Mouse (Mus musculus): Measurements from ENCODE around the gene Ccdc57.

Ccdc57 gene

DNA sequence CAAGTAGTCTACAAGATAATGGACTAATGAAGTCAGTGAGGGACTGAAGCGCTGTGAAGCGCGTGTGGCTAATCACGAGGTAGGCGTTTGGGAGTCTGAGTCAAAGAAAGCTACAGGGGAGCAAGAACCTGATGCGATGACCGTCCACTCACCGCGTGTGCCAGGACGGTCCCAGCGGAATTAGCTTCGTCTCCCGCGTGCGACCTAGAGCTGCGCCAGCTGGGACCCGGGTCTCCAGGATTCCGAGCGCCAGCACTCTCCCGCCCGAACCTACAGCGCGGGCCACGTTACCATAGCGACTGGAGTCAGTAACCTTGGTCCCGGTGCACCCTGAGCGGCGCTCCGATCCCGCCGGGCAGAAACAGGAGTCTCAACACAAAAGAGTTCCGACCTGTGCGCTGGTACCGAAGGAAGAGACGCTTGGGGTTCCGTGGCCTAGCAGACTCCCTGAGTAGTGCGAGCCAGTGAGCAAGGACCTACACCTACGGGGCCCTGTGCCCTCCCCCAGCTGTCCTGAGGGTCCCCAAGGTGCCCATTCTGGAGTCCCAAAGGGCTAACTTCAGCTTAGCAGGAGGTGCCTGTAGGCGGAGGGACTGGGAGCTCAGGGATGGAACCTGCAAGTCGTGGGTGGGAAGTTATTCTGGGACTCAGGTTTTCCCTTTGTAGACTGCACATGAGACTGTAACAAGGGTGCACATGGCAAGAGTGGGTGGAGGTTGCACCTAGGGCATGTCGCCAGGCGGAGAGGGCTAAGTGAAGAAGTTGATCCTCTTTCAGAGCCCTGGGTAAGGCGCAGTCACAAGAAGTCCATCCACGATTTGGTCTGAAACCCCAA is at the start of gene Ccdc57:
Gene Ccdc57 (minus strand): TSS at position 309 of the 835 bp plus-strand sequence.
- Histone ChIP-seq H3K36me3 (ENCODE audit: control insufficient read depth, insufficient read depth, low read length, poor library complexity, severe bottlenecking) (no peaks in the 10 kb centered on the region), H3K27me3 (ENCODE audit: control insufficient read depth, insufficient read depth, low read length, poor library complexity, severe bottlenecking) (no peaks in the 10 kb centered on the region)
- peak; percentile 81 for DNase-seq (ENCODE audit: low read depth, low spot score)

DNA sequence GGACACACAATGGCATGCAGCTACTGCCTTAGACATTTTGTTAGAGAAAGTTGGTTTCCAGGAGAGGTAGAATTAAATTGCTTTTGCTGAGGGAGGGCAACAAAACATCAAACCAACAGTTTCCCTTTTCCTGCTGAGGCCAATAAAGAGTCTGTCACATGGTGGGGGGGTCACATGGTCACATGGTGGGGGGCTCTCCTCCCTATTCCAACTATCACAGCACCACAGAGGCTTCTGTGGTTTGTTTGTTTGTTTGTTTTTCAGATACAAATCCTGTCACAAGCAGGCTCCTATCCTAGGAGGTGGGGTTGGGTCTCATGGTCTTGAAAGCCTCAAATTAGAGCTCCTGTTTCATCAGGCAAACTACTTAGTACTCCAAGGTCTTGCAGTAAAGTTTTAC is 49.8 kb upstream of the Ccdc57 start:
- Histone ChIP-seq H3K36me3 (ENCODE audit: control insufficient read depth, insufficient read depth, low read length, poor library complexity, severe bottlenecking) (peaks cover 10% of the 10 kb centered on the region), H3K27me3 (ENCODE audit: control insufficient read depth, insufficient read depth, low read length, poor library complexity, severe bottlenecking) (no peaks in the 10 kb centered on the region)
- DNase-seq (ENCODE audit: low read depth, low spot score): no peak

DNA sequence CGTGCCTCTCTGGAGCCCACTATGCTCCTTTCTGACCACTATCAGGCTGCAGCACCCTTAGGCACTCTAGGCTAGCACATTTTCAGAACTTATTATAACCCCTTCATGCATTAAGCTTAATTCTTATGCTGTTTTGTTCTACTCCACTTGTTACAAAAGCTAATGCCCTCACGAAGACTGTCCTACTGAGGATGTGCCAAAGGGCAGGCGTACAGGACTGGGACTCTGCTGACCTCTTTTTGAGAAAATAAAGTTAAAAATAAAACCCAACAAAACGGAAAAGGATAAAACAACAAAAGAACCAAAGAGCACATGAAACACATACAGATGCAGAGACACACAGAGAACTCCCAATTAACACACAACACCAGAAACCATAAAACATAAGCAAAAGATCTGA is 49.0 kb upstream of the Ccdc57 start:
- H3K27me3 ChIP-seq (ENCODE audit: control insufficient read depth, insufficient read depth, low read length, poor library complexity, severe bottlenecking): no peaks in the 10 kb centered on the region; the same call in 1 of the 2 replicates
- no peak for DNase-seq (ENCODE audit: low read depth, low spot score)
- H3K36me3 ChIP-seq (ENCODE audit: control insufficient read depth, insufficient read depth, low read length, poor library complexity, severe bottlenecking): peaks cover 10% of the 10 kb centered on the region

DNA sequence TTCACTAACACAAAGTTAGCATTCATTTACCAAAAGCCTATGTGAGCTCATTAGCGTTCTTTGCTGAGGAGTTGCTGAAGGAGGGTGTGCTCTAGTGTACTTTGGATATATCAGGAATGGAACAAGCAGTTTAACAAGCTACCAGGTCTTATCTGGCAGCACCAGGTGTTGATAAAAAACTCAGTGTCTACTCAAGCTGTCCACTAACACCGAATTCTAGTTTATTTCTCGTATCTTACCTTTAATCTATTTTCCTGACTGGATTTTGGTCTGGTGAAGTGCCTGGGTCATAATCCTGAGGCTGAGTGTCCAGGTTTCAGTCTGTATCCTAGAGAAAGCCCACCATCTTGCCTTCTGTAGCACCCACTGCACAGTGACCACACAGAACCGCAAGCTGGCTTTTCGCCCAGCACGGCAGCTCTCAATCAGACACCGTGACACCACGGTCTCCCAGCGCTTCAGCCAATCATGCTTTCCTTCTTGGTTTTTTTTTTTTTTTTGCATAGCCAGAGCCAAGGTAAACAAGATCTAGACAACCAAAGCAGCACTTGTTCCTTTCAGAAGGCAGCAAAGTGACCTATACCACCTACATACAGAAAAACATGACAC is 47.9 kb upstream of the Ccdc57 start:
- DNase-seq (ENCODE audit: low read depth, low spot score): no peak
- peaks cover 10% of the 10 kb centered on the region for H3K36me3 ChIP-seq (ENCODE audit: control insufficient read depth, insufficient read depth, low read length, poor library complexity, severe bottlenecking)

DNA sequence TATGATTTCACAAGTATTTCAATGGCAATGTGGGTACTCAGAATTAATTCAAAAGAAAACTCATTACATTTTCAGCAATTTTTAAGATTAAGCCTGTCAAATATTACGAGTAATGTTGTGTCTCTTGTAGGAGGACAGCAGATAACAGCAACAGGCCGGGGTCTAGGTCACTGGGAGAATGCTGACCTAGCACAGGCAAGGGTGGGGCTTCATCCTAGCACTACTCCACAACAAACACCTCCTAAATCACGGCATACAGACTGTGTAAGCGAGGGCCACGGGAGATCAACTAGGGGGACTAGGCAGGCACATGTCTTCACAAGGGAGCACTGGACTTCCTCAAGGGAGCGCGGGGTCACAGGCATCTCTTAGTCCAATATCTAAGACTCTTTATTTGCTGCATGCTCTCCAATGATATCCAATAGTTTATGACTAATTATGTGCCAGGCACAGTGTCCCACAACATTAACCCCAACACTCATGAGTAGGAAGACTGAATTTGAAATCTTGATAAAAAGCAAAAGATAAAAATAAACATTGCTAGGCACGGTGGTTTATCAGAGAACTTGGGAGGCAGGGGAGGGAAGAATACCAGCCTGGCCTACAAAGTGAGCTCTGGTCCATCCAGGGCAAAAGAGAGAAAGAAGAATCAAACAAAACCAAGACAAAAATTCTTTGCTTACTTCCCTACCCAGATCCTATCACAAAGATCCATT is 47.2 kb upstream of the Ccdc57 start:
- peaks cover 10% of the 10 kb centered on the region for H3K36me3 ChIP-seq (ENCODE audit: control insufficient read depth, insufficient read depth, low read length, poor library complexity, severe bottlenecking)
- no peak for DNase-seq (ENCODE audit: low read depth, low spot score)
- H3K27me3 ChIP-seq (ENCODE audit: control insufficient read depth, insufficient read depth, low read length, poor library complexity, severe bottlenecking): no peaks in the 10 kb centered on the region; the same call in 1 of the 2 replicates

More for the DNA sequence above, 47.9 kb upstream of the Ccdc57 start:
- H3K27me3 ChIP-seq (ENCODE audit: control insufficient read depth, insufficient read depth, low read length, poor library complexity, severe bottlenecking): no peaks in the 10 kb centered on the region; the same call in 1 of the 2 replicates

DNA sequence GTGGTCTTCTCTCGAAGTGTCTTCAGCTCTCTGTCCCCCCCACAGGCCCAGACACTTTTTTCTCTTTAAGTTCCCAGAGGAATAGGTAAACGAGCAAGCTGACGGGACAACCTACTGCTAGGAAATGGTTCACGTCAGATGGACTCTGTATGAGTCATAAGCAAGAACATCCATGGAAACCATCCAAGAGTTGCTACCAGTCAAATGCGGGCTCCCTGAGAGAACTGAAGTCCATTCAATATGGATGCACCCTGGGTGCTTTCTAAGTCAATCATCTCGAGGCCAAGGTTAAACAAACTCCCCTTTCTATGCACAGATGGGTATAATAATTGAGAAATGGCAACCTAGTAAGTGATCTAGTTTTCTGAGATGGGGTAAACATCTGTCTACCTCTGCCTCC is 40.6 kb upstream of the Ccdc57 start:
- Histone ChIP-seq H3K27me3 (ENCODE audit: control insufficient read depth, insufficient read depth, low read length, poor library complexity, severe bottlenecking) (no peaks in the 10 kb centered on the region; the same call in 1 of the 2 replicates), H3K36me3 (ENCODE audit: control insufficient read depth, insufficient read depth, low read length, poor library complexity, severe bottlenecking) (peaks cover 10% of the 10 kb centered on the region)
- no peak for DNase-seq (ENCODE audit: low read depth, low spot score)

DNA sequence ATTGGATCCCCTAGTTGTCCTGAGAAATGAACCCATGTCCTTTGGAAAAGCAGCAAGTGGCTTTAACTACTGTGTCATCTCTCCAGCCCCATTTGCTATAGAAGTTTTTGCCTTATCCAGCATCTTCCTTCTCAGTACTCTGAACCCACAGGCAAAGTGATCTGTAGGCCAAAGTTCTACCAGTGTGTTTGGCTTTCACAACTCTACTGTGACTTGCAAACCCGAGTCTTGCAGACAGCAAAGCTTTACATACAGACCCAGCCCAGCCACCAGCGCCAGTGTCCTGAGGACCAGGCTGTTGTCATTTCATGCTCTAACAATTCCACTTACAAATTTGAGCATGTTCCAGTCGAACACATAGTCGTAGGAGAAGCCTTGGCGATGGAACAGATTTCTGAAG is 38.6 kb upstream of the Ccdc57 start:
- no peak for DNase-seq (ENCODE audit: low read depth, low spot score)
- H3K27me3 ChIP-seq (ENCODE audit: control insufficient read depth, insufficient read depth, low read length, poor library complexity, severe bottlenecking): no peaks in the 10 kb centered on the region
- peaks cover 17% of the 10 kb centered on the region for H3K36me3 ChIP-seq (ENCODE audit: control insufficient read depth, insufficient read depth, low read length, poor library complexity, severe bottlenecking)

DNA sequence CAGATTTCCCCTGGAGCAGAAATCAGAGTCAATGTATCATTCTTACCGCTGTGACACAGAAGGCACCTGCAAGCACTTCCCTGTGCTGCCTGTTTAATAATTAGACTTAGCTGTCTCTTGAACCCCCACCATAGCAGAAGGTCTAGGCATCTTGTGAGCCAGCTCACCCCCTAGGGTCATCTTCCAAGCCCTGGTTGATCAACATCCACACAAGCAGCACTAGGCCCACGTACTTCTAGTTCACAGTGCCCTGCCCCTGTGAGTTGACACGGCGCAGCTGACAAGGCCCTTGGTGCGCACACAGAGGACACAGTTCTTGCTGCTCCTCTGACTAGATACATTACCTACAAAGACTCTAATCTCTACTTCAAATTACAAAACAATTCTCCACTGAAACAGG is 37.1 kb upstream of the Ccdc57 start:
- no peak for DNase-seq (ENCODE audit: low read depth, low spot score)
- Histone ChIP-seq H3K27me3 (ENCODE audit: control insufficient read depth, insufficient read depth, low read length, poor library complexity, severe bottlenecking) (no peaks in the 10 kb centered on the region), H3K36me3 (ENCODE audit: control insufficient read depth, insufficient read depth, low read length, poor library complexity, severe bottlenecking) (peaks cover 20% of the 10 kb centered on the region)

DNA sequence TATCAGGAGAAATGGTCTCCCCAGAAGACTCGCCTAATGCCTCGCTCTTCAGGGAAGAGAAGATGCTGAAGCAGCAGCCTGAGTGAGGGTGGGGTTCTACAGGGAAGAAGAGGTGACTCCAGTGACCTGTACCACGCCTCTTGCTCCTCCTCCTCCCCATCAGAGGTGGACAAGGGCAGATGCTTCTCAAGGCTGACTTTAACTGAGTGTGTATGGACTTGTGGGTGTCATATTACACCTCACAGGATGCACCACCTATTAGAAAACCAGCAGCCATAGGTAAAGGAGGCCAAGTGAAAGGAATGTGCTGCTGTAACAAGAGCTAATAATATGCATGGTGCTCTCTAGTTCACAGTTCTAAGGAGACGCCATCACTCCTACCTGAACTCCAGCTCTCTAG is 32.9 kb upstream of the Ccdc57 start:
- no peak for DNase-seq (ENCODE audit: low read depth, low spot score)
- Histone ChIP-seq H3K36me3 (ENCODE audit: control insufficient read depth, insufficient read depth, low read length, poor library complexity, severe bottlenecking) (peaks cover 18% of the 10 kb centered on the region), H3K27me3 (ENCODE audit: control insufficient read depth, insufficient read depth, low read length, poor library complexity, severe bottlenecking) (no peaks in the 10 kb centered on the region)

DNA sequence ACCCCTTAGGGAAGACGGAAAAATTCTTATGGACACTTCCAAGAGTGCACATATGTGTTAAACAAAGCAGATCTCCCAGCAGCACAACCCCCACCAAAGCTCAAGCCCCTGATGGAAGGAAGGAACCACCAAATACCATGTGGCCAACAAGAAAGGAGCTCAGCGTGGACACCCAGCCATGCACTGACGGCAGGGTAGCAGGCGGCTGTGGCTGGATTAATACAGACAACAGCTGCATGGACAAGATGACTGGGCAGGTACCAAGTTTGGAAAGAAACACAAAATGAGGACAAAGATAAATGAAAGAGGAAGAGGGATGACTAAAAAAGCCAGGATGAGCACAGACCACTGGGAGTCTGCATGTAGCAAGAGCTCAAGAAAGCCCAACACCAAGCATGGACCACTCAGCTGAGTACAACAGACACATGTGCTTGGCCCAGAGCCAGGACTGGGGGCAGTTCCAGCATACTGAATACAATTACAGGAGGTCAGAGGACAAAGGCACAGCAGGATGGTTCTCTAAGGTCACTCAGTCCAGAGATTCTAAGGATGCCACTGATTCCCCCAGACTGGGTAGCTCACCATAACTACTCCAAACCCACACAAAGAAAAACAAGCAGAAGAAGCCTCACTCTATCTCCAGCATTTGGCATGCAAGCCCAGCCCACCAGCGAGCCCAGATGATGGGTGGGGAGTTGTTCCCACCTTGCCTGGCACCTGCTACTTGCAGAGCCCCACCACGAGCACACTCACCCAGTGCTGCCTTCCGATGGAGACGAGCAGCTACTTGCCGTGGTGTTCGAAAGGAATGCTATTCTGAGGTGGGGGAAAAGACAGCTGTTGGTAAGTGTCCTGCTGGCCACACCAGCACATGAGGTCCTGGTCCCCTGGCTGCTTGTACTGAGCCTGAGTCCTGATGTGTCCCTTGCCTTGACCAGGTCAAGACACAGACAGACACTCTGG is 31.8 kb upstream of the Ccdc57 start:
- Histone ChIP-seq H3K27me3 (ENCODE audit: control insufficient read depth, insufficient read depth, low read length, poor library complexity, severe bottlenecking) (no peaks in the 10 kb centered on the region), H3K36me3 (ENCODE audit: control insufficient read depth, insufficient read depth, low read length, poor library complexity, severe bottlenecking) (peaks cover 16% of the 10 kb centered on the region)
- DNase-seq (ENCODE audit: low read depth, low spot score): no peak

DNA sequence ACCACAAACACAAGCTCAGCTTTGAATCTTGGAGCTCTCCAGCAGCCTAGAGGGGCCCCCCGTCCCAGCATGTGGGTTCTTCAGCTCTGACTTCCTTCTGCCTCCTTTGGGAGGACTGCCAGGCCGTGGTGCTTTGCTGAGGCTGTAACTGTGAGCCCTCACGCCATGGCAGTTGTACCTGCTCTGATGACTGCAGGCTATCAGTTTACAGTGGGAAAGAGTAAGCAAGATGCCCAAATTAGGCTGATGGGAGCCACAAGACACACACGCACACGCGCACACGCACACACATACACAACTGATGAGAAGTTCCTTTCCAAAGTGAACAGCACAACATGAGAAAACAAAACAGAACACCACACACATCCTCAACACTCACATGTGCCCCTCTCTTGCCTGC is 30.2 kb upstream of the Ccdc57 start:
- DNase-seq (ENCODE audit: low read depth, low spot score): no peak
- Histone ChIP-seq H3K36me3 (ENCODE audit: control insufficient read depth, insufficient read depth, low read length, poor library complexity, severe bottlenecking) (peaks cover 13% of the 10 kb centered on the region), H3K27me3 (ENCODE audit: control insufficient read depth, insufficient read depth, low read length, poor library complexity, severe bottlenecking) (no peaks in the 10 kb centered on the region)

DNA sequence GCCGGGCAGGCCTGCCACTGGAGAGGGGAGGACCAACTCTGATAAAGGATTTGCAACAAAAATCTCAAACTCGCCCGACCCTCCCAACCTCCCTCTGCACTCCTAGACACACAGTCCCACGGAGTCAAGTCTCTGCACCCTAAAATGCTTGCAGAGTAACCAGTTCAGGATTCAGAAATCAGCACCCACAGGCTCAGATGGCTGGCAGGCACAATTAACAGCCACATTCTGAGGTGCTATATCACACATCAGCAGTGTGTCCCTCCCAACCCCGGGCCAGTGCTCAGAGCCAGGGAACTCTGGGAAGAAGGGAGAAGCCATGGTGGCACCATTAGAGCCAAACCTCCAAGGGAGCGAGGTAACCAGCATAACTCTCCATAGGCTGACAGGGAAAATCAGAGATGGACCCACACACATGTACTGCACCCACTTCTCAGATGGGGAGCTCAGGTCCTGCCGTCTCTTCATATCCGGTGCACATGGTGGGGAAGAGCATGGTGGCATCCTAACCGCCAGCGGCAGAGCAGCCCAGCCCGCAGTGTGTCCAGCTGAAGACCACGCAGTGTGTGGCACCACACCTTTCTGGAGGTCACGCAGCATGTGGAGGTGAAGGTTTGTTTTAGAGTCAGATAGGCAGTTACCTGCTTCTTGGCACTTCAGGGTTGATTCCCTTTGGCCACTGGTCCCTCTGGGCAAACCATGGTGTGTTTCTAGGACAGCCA is 29.5 kb upstream of the Ccdc57 start:
- Histone ChIP-seq H3K27me3 (ENCODE audit: control insufficient read depth, insufficient read depth, low read length, poor library complexity, severe bottlenecking) (no peaks in the 10 kb centered on the region), H3K36me3 (ENCODE audit: control insufficient read depth, insufficient read depth, low read length, poor library complexity, severe bottlenecking) (peaks cover 11% of the 10 kb centered on the region)
- no peak for DNase-seq (ENCODE audit: low read depth, low spot score)

DNA sequence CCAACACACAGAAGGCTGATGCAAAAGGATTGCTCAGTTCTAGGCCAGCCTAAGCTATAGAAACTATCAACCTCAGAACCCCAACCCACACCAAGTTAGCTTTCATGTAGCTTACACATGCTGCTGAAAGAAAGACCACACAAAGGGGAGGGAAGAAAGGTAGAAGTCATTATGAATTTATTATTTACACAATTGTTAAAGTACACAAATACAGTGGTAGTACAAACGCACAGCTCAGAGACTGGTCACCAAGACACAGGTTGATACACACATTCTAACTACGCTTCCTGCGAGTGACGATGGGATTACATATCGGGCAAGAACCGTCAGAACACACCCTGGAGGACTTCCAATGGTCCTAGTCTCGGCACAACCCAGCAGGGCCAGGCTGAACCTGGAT is 28.9 kb upstream of the Ccdc57 start:
- no peak for DNase-seq (ENCODE audit: low read depth, low spot score)

DNA sequence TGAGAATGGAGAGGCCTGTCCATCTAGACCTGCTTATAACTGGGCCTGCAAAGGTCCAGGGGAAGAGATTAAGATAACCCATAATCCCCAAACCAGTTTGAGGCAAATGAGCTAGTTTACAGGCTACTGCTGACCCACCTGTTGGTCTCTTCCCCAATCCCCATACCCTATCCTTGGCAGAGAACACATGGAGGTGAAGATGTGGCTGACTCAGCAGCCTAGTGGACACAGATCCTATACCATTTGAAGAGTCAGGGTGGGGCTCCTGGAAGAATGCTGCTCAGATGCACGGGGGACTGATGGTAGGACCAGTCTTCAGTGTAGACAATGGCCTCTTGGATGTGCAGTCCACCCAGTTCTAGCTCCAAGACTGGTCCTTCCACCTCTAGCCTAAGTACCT is 27.6 kb upstream of the Ccdc57 start:
- Histone ChIP-seq H3K27me3 (ENCODE audit: control insufficient read depth, insufficient read depth, low read length, poor library complexity, severe bottlenecking) (no peaks in the 10 kb centered on the region), H3K36me3 (ENCODE audit: control insufficient read depth, insufficient read depth, low read length, poor library complexity, severe bottlenecking) (peaks cover 5% of the 10 kb centered on the region; the same call in 1 of the 2 replicates)
- DNase-seq (ENCODE audit: low read depth, low spot score): no peak

More for the DNA sequence above, 28.9 kb upstream of the Ccdc57 start:
- H3K27me3 ChIP-seq (ENCODE audit: control insufficient read depth, insufficient read depth, low read length, poor library complexity, severe bottlenecking): no peaks in the 10 kb centered on the region
- peaks cover 8% of the 10 kb centered on the region for H3K36me3 ChIP-seq (ENCODE audit: control insufficient read depth, insufficient read depth, low read length, poor library complexity, severe bottlenecking)

Data from splenic B cell, adult 2 months (primary cell).